Mouse (Mus musculus): ENCODE measurements around the gene Eid3.

Eid3 gene

DNA sequence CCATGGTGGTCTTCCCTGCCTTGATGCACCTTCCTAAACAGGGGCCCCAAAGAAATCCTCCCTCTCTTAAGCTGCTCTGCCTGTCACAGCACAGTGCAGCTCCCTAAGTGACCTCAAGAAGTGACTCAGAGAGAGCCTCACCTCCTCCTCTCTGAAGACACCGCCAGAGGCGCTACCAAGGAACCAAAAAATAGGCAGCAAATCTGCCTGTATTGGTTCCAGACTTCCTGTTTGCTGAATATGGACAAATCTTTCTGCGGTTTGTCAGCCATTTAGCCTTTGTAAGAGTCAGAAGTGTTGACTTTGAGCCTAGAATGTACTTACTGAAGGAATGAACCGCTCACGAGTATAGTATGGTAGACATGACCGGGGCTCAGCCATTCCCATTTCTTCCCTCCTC lies 47.3 kb downstream of the Eid3 start:
- DNase-seq = no peak
